Mouse (Mus musculus) gastrocnemius, postnatal 25 days (tissue): ENCODE measurements at regions not wholly inside any gene's neighbourhood (a gene's known extent, or its start where the extent isn't known, plus 50 kb on each side); places are given as distances from the start of the nearest gene placed in this dataset.
A peak's percentile ranks its signal among the peaks of the same experiment; 100 is the strongest.

ENCODE experiments used
- DNase-seq: peaks from one replicate; pipeline ENCODE4 v3.0.0; 2022

DNA sequence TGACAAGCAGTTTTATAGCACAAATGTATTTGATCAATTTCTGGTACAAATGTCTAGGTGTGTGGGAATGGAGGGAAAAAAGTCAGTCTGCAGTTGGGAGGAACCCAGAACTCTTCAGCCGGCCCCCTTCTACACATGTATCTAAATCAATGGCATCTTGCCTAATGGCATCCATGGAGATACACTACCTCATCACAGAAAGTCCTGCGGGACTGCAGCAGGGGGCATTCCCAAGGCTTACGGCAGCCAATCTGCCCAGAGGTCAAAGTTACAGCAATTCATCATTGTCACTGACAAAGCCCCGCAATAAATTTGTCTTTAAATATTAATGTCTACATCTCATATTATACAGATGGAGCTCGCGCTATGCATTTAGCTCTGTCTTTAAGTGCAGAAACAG, 135.7 kb upstream of the Arhgap5 start:
- no peak for DNase-seq

DNA sequence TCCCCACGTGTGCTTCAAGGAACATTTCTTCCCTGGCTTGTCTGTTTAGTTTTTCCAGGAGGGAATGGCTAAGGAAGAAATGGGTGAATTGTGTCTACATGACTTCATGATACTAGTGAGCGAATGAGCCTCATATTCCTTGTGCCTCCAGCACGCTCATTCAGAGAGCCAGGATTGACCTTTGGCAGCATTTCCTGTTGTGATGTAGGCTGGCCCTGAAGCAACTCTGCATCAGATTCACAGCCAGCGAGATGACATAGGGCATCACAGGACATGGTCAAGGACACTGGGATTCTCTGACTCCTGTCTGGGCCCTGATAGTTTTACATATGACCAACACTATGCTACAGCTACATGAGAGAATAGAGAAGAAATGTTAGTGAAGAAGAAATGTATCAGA, 135.3 kb upstream of the Arhgap5 start:
- DNase-seq: no peak

DNA sequence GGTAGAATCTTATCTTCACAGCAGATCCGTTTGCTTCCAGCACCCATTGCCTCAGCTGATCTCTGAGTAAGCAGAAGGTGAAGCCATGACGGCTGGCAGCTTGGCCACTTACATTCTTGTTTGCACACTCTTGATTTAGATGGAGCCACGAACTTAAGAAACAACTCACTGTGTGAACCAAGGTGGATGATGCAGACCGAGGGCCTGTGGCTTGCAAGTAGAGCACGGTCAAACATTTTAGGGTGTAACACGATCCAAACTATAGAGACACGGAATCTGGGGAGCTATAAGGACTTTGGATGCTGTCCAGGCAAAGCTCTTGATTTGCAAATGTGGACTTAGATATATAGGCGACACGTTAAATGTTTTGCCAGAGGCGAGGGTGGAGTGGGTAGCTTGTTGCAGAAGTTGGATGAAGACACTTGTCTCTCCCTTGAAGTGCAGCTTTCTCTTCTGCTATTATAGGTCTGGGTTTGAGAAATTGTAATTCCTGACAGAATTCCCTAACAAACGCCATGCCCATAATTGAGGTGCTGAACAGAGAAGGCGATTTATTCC, 133.5 kb upstream of the Arhgap5 start:
- DNase-seq: no peak

DNA sequence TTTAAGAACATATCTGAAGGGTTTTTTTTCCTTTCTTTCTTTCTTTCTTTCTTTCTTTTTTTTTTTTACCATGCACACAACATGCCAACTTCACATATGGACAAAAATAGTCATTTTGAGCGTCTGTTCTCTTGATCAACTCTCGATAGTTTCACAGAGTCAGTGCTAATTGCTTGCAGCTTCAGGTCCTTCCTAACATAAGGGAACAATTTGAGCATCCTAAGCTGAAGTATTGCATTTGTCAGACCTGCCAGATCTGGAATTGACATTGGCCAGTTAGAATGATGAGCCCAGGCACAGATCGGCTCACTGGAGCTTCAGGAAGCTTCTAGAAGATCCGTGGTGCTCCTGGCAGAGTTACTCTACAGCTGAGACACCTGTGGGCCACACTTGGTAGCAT, 128.7 kb upstream of the Arhgap5 start:
- DNase-seq: no peak

DNA sequence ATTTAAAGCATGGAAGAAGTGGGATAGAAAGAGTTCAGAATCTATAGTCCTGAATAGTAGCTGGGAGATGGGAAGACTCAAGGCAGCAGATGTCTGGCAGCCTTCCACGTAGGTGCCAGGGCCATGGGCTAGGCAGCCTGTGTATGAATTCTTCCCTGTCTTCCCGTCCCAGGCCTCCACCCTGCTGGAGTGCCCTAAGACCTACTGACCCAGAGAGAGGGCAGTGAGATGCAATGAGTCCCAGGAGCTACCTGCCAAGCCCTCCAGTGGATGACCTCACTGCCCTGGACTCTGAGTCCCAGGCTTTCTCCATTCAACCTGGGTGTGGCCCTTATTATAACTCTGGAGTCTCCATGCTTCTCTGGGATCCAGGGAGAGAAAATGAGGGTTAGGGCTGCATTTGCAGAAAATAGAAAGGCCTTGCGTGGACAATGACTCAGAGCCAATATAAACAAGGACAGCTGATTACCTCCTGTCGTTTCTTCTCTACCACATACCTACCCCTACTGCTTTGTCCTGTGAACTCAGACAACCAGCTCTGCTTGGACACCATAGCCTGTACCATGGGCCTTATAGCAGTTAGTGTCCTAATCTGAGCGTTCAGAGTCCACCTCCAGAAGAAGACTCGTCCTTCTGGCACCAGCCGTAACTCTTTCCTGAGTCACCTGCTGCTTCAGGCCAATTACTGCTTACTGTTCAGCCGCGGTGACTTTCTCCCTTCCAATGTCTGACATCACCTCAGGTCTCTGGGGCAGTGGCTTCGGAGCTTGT, 126.9 kb upstream of the Arhgap5 start:
- no peak for DNase-seq

DNA sequence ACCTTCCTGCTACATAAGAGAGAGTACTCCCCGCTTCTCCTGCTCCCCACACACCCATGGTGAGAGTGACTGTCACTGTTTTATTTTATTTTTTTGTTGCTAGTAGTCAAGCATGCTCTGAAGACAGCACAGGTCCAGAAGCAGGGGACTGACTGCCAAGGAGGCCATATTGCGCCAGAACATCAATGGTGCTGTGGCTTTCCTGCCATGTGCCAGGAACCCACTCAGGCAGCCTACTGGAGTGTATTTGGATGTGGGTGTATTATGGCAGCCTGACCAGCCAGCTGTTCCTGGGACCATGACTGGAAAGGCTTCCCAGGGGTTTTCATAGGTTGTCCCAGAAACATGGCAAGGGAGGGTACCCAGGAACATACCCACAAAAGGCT, 126.3 kb upstream of the Arhgap5 start:
- DNase-seq: no peak

DNA sequence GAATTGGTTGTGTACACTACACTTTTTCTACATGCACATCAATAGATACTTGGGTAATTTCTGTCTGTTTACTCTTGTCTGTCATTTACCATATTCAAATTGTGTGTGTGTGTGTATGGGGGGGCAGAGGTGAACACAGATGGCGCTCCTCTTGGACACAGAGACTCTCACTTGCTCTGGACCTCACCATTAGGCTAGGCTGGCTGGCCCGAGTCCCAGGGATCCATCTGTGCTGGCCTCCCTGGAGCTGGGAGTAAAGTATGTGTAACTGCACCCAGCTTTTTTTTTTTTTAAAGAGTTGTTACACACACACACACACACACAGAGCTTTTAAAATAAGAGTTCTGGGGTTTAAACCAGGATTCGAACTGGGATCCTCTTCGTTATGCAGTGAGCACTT, 124.5 kb upstream of the Arhgap5 start:
- DNase-seq: no peak

DNA sequence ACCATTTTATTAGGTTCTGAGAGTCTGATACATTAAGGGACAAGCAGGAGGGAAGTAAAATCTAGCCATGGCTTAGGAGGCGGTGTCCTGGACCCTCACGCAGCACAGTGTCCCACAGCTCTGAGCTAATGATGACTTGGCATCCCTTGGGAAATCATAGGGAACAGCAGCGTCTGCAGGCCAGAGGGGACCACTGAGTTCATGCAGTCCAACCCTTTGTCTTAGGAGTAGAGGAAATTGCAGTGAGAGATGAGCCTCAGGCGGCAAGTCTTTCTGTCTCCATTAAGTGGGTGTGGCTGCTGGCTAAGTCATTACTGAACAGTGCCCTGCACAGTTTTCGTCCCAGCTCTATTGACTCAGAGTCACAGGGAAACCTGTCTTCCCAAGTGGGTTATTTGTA, 123.8 kb upstream of the Arhgap5 start:
- DNase-seq: no peak

DNA sequence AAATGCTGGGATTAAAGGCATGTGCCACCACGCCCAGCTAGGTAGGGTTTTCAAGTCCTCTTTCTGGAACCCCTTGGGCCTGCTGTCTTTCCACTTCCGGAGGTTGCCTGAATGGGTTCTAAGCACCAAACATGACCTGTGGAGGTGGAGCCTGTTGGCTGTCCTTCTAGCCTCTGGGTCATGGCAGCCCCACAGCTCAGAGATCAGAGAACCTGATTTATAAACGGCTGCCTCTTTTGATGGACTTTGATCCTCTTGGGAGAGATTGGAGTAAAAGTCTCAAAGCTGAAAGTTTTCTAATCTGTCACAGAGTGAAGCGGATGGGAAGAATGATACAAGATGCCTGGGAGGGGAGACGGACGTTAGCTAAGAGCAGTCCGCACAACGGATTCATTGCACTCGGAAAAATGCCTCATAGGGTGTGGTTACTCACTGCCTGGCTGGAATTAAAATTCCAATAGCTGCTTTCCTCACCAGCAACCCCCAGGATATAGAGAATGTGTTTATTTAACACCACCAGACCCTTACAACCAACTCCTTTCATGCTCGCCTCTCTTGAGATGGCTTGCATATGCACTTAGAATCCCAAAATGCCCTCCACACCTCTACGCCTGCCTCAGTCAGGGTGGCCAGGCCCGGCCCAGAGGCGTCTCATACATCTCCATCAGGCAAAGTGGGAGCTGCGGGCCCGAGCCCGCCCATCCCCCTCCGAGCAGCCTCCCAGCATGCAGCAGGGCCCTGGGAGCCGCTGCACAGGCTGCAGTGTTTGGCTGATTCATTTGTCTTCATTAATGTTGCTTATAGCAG, 122.4 kb upstream of the Arhgap5 start:
- DNase-seq: no peak

DNA sequence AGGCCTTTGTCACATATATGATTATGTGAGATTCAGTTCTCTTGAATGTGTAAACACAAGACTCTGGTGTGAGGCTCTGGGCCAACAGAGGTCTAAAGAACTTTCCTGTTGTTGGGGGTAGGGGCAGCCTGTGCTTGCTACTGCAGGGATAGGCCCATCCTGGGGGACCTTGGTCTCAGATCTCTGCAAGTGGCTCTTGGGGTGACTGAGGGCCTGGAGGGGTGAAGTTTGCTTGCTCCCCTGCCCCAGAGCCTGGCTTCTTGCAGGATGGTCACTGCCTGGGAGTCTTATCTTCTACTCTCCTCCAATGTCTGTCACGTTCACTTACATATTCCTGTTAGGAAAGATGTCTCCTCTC, 121.8 kb upstream of the Arhgap5 start:
- DNase-seq: no peak

DNA sequence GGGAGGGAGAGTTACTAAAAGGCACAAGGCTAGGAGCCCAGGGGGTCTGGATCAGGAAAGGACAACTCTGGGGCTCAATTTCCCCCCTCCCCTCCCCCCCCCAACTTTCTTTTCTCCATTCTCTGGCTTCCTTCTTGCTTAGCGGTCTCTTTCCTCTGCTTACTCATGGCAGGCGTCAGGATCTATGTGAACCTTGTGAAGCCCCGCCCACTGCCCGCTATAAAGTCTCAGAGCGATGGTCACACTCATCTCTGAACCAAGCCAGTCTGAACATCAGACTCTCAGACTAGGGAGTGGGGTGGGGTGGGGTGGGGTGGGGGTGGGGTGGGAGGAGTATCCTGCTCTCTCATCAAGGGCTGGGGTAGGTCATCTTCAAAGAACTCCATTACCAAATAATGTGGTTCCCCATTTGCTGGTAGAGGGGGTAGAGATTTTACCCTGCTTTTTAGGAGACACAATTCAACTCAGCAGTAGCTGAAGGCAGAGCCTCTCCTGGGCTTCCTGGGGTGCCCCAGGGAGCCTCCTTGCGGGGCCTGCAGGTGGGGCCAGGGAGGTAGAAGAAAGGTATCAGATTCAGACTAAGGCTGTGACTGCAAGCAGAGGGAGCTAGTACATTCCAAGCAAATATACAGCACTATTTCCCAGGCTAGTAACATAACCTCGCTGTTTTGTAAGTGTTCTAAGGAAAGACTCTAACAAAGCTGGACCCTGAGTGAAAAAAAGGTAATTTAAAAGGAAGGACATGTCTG, 120.8 kb upstream of the Arhgap5 start:
- DNase-seq: no peak

DNA sequence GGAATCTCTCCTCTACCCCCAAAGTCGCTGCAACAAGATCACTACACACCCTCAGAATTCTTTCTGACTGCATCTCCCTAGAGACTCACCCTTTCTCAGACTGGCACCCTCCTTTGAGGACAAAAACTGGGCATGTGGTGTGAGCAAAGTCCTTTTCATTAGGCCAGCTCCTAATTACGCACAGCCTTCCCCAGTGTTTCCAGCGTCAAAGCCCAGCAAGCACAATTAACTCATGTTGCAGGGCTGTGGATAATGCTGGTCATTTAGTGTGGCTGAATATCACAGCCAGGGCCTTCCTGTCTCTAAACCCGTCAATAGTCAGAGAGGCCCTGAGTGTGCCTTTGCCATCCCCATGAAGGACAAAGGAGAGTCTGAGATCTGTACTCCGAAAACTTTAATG, 114.2 kb upstream of the Arhgap5 start:
- no peak for DNase-seq

DNA sequence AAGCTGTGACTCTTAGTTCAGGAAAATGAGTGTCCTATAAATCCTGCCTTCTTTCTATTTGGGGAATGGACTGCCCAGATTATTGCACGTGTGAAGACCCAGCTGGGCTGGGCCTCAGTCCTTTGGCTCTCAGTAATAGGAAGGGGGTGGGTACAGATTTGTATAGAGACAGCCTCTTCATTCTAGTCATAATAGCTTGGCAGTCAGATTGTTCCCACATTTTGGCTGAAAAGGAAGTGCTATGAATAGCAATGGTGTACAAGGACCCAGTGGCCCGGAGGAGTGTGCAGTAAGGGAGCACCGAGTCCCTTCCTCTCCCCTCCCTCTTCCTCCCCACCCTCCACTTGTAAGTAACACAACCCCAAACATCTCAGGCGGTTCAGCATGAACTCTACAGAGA, 113.5 kb upstream of the Arhgap5 start:
- DNase-seq: peak; percentile 13

DNA sequence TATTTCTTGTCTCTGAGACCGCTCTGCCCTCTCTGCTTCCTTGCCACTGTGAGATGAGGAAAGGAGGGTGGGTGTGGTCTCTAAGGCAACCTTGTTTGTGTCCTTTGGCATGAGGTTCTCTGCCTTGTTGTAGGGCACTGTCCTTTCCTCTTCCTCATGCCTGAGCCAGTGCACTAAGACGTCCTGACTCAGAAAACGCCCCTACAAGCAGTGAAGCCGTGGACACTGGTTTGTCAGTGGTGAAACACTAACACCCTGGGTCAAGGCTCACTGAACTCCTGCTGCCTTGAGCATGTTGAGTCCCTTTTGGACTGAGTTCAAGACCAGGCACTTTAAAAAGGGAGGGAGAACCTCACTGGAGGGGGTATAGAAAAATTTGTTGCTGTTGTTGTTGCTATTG, 111.1 kb upstream of the Arhgap5 start:
- no peak for DNase-seq

DNA sequence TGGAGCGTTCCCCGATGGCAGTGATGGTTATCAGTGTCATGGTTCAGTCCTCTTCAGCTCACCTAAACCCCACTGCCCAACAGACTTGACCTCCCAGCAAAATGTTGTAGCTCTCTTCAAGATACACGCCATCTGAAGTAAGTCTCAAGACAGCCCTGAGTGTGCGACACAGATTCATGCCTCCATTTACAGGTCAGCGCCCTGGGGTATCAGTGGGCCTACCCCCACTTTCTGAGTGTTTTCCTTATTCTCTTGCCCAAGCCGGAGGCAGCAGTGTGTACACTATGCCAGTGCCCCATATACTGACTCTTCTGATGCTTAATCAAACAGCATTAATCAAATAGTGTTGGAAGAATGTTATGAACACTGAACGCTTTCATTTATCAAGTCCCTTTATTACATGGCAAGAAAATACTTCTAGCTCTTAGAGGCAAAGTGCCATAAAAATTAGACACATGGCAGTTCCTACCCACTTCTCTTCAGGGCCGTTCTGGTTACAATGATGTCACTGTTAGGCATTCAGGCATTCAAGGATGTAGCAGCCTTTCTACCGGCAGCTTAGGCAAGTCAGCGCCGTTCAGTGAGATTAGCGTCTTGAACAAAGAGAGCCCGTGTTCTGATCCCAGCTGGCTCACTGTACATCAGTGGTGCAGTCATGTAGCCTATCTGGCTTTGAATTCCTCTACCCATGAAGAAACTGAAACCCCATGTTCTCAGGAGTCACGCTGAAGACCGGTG, 109.6 kb upstream of the Arhgap5 start:
- DNase-seq: no peak

DNA sequence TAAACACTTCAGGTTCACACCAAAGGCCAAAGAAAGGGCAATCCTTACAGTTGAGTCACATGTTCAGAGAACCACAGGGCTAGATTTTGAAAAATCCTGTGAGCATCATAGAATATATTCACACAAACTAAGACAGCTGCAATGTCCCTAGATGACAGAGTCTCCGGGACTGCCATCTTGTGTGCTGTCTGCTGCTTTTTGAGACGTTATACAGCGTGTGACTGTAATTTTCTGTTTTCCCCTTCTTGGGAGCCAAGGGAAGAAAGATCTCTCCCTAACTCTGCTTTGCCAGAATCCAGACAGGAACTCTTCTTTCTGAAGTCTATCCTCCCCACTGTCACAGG, 109.1 kb upstream of the Arhgap5 start:
- DNase-seq: no peak

DNA sequence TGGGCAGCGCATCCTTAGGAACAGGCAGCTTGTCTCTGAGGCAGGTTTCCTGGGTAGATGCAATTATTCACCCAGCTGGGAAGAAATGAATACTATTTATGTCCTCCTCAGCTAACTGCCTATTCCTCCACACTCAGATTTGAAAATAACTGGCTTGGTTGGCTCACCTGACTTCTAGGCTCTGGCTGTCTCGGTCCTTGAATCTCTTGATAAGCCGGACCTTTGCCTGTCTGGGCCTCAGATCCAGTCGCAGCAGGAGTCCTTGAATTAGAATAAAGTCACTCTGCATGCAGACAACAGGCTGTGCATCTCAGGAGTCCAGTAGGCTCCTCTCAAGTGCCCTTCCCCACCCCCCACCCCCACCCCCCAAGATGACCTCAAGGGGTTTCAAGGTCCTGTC, 108.7 kb upstream of the Arhgap5 start:
- DNase-seq: no peak

DNA sequence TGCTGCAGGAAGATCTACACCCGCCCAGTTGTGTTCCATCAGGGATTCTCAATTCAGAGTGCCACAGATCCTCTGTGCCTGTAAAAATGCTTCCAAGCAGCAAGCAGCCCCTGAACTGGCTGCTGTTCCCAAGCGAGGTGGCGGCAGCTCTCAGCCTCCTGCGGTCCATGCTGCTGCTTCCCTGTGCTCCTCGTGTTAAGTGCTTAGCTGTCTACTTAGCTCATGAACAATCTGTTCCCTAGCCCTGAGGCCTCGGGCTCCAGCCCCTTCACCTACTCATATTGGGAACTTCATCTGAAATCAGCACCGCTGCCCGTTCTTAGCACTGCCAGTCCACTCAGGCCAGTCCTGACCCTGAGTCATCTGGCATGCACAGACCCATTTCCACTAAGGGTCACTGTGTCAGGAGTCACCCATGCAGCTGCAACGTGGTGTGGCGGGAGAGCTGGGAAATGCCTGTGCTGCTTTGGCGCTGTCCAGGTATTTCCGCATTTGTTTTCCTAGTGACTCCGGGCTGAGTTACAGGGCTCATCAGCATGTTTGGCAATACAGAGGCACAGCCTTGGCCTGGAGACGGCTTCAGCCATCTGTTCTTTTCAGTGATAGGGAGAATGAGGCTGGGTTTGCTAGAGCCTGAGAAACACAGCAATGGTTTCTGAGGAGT, 107.5 kb upstream of the Arhgap5 start:
- peak; percentile 68 for DNase-seq

DNA sequence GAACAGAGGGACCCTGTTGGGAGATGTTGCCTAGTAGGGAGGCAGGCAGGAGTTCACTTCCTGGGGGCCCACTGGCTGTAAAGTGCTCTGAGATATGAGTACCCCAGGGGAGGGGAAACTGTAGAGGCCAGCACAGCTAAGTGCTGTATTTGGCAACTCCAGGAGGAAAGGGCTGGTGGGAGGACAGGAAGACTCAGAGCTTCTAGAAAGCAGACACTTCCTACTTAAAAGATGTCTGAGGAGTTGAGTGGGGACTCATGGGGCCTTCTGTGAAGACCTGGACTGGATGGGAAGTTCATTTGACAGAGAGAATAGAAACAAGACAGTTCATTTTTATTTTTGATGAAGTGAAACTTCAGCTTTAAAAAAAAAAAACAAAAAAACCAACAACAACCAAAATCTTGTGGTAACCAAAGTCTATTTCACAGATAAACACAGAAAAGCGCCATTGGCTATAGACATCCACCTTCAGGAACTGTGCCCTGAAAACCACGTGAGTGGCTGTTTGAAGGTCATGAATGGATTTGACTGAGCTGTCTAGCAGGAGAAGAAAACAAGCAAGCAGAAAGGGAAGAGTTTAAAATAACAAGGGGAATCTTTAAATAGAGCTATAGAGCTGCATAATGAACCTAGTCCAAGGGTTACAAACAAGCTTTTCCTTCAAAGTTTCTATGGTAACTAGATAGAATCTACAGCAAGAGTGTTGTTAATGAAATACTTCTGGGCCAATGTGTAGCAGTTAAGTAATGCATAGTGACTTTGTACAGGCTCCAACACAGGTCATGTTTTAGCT, 105.9 kb upstream of the Arhgap5 start:
- no peak for DNase-seq

DNA sequence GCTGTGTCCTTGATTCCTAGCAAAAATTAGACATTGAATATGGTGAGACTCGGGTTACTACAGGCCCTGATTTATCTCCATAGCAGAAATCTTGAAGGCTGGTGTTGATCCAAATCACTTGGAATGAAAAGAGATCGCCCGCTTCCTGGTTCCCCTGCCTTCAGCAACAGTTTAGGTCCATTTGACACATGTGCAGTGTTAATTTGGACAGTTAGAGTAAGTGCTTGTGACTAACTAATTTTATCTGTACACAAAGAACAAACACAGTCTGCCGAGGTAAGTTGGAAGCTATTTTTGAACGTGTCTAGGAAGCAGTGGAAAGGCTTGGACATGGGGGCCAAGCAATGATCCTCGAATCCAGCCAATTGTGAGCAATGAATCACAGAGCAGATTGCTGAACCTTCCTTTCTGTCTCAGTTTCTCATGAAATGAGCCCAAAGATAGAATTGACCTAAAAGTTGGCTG, 105.2 kb upstream of the Arhgap5 start:
- DNase-seq: no peak

DNA sequence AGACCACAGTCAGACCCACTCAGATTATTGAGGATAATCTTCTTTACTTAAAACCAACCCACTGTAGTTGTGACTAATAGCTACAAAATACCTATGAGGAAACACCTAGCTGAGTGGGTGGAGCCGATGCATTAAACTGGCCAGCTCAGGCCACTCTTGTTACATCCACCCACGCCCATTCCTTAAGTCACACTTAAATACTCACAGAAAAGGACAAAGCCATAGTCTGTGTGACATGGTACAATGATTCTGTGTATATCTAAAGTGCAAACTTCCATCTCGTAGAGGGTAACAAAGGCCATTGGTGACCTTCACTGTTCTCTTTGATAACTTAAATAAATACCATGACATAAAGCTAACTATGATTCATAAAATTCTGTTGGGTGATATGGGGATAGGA, 103.7 kb upstream of the Arhgap5 start:
- DNase-seq: no peak
